ENCODE assay signal across 12 mouse cellular contexts in genomic region chr19:5815010-5815409, GRCm38 (mm10). TPM values are rescaled to one million over a fixed set of nuclear protein-coding genes. Genes with fewer than 3 reads are reported as not detected.
DNase-seq lines count a peak whose midpoint lies in the region; ATAC-seq lines count a peak whose summit lies in the region.
"Had no signal": no experiment of that assay in that cellular context is flagged by ENCODE, and none has a peak within 500 bp of the region (broad histone marks: within the 10 kb centered on the region; RNA-seq: fewer than 3 reads in every experiment).

No protein-coding gene starts in this region.

- ATAC-seq in megakaryocyte, adult 5-6 weeks (ENCODE audit: poor library complexity, severe bottlenecking), result no peak
- ATAC-seq in embryonic facial prominence, embryonic 15.5 days (ENCODE audit: insufficient number of reproducible peaks, low FRiP score, low TSS enrichment, low read depth), result no peak
- ATAC-seq in stomach, embryonic 16.5 days (ENCODE audit: insufficient read depth, low FRiP score), result no peak

- no peak overlapping the region for H3K9ac ChIP-seq in embryonic facial prominence, embryonic 15.5 days
- H3K9ac ChIP-seq in stomach, embryonic 16.5 days (ENCODE audit: low read length), result no peak overlapping the region

- WGBS in embryonic facial prominence, embryonic 15.5 days, result 59% methylated on average over 7 of the region's 7 CpGs
- WGBS in stomach, embryonic 16.5 days, result 60% methylated on average over 7 of the region's 7 CpGs

- H3K4me2 ChIP-seq in embryonic facial prominence, embryonic 15.5 days (replicated peaks), result no peak overlapping the region
- no peak overlapping the region for H3K4me2 ChIP-seq in stomach, embryonic 16.5 days (ENCODE audit: low read depth, low read length)

- peak overlapping the region; percentile 26 for H3K4me3 ChIP-seq in megakaryocyte, embryonic 14.5 days (replicated peaks)
- no peak overlapping the region for H3K4me3 ChIP-seq in embryonic facial prominence, embryonic 15.5 days (replicated peaks)
- no peak overlapping the region for H3K4me3 ChIP-seq in stomach, embryonic 16.5 days (replicated peaks; ENCODE audit: low read length)

- peak overlapping the region; percentile 58; the same call in 1 of the 2 replicates for H3K27ac ChIP-seq in embryonic facial prominence, embryonic 15.5 days (replicated peaks)
- 0 out of 2 replicates have a peak overlapping the region, but pooled peaks have one; percentile 31 for H3K27ac ChIP-seq in stomach, embryonic 16.5 days (ENCODE audit: low read length)

- no peaks in the 10 kb centered on the region for H3K27me3 ChIP-seq in megakaryocyte, embryonic 14.5 days (replicated peaks)
- no peaks in the 10 kb centered on the region for H3K27me3 ChIP-seq in embryonic facial prominence, embryonic 15.5 days
- H3K27me3 ChIP-seq in stomach, embryonic 16.5 days (ENCODE audit: control insufficient read depth, insufficient read depth, low read length), result no peaks in the 10 kb centered on the region

- H3K9me3 ChIP-seq in megakaryocyte, embryonic 14.5 days, result no peaks in the 10 kb centered on the region
- H3K9me3 ChIP-seq in embryonic facial prominence, embryonic 15.5 days (replicated peaks), result no peaks in the 10 kb centered on the region
- H3K9me3 ChIP-seq in stomach, embryonic 16.5 days (replicated peaks; ENCODE audit: control insufficient read depth, low read length), result no peaks in the 10 kb centered on the region
- H3K9me3 ChIP-seq: G1E had no signal

- H3K4me1 ChIP-seq in megakaryocyte, embryonic 14.5 days, result peaks cover 96% of the 10 kb centered on the region
- peaks cover 52% of the 10 kb centered on the region for H3K4me1 ChIP-seq in embryonic facial prominence, embryonic 15.5 days
- peaks cover 35% of the 10 kb centered on the region for H3K4me1 ChIP-seq in stomach, embryonic 16.5 days (ENCODE audit: control insufficient read depth, insufficient read depth, low read length)

- peaks cover 14% of the 10 kb centered on the region for H3K36me3 ChIP-seq in megakaryocyte, embryonic 14.5 days (replicated peaks; ENCODE audit: low read length)
- no peaks in the 10 kb centered on the region for H3K36me3 ChIP-seq in embryonic facial prominence, embryonic 15.5 days
- H3K36me3 ChIP-seq in stomach, embryonic 16.5 days (ENCODE audit: control insufficient read depth, insufficient read depth, low read length), result no peaks in the 10 kb centered on the region
- H3K36me3 ChIP-seq: G1E had no signal

- peak; percentile 54 to 66 for DNase-seq in kidney, adult 8-10 months
- DNase-seq in kidney, postnatal 25 days, result no peak
- no peak for DNase-seq in cerebellum, adult 11-12 months
- DNase-seq: adrenal gland, adult 8-10 months; cerebellum, postnatal 10 days; lung, postnatal 10 days; thymus, adult 18-20 months had no signal

RNA-seq across cellular contexts. Expression of gene Scyl1, which starts 43.8 kb away (rescaled TPM):
- polyA plus RNA-seq in megakaryocyte, embryonic 14.5 days (2012; ENCODE audit: insufficient read depth, low replicate concordance), result 30.0 and 71.8 TPM in 2 replicates
- total RNA-seq in megakaryocyte, adult 5-6 weeks (2015), result 20.2 and 21.8 TPM in 2 replicates
- total RNA-seq in megakaryocyte, adult 5-6 weeks (2017), result 30.9 and 41.5 TPM in 2 replicates
- 81.4 and 81.8 TPM in 2 replicates for polyA plus RNA-seq in embryonic facial prominence, embryonic 15.5 days (2015; fragmentation: Nextera tagmentation; extraction: Ambion mirVana)
- 66.3 and 67.8 TPM in 2 replicates for polyA plus RNA-seq in stomach, embryonic 16.5 days (2015; fragmentation: Nextera tagmentation; extraction: Ambion mirVana)

Comparison
In these comparisons a context has a peak if more than half of its experiments do, and no peak if none do; other contexts are left out.
1. DNase-seq: peak in kidney, adult 8-10 months (2 of 2); none in kidney, postnatal 25 days (0 of 2) and cerebellum, adult 11-12 months (single experiment).